Mouse (Mus musculus) hindbrain, embryonic 14.5 days (tissue): ENCODE measurements at regions not wholly inside any gene's neighbourhood (a gene's known extent, or its start where the extent isn't known, plus 50 kb on each side); places are given as distances from the start of the nearest gene placed in this dataset.

Source experiments
- ATAC-seq: fragments of 200-750 bp; cut with Nextera tagmentation; 2 replicates; pipeline ENCODE4 v1.8.0; 2017; ENCODE audit warnings: moderate number of reproducible peaks, mild to moderate bottlenecking, moderate TSS enrichment, moderate library complexity; ENCODE audit not compliant: low FRiP score
- DNase-seq: peaks from one replicate; pipeline ENCODE4 v3.0.0-alpha.2; 2015; ENCODE audit warnings: low spot score
- H3K27ac ChIP-seq: fragments of 300-500 bp; sonication (generic); 2 replicates; pipeline ENCODE4 v1.5.1; 2014; ENCODE audit warnings: mild to moderate bottlenecking, moderate library complexity
- H3K27me3 ChIP-seq: fragments of 300-500 bp; sonication (generic); 2 replicates; pipeline ENCODE4 v1.6.1; 2014; ENCODE audit warnings: mild to moderate bottlenecking, low read length, mixed read lengths; ENCODE audit not compliant: control insufficient read depth, insufficient read depth
- H3K36me3 ChIP-seq: fragments of 300-500 bp; sonication (generic); replicated peaks from 2 replicates; pipeline ENCODE4 v1.6.1; 2014; ENCODE audit not compliant: control insufficient read depth, insufficient read depth
- H3K4me1 ChIP-seq: fragments of 300-500 bp; sonication (generic); replicated peaks from 2 replicates; pipeline ENCODE4 v1.6.1; 2014; ENCODE audit warnings: antibody characterized with exemption, low read length, mixed read lengths; ENCODE audit not compliant: control insufficient read depth, insufficient read depth
- H3K4me2 ChIP-seq: fragments of 300-500 bp; sonication (generic); replicated peaks from 2 replicates; pipeline ENCODE4 v1.6.1; 2014; ENCODE audit warnings: mild to moderate bottlenecking, moderate library complexity
- H3K4me3 ChIP-seq: fragments of 300-500 bp; sonication (generic); replicated peaks from 2 replicates; pipeline ENCODE4 v1.5.1; 2014; ENCODE audit warnings: mild to moderate bottlenecking, low read length
- H3K9ac ChIP-seq: fragments of 300-500 bp; sonication (generic); 2 replicates; pipeline ENCODE4 v1.6.1; 2014
- H3K9me3 ChIP-seq: fragments of 300-500 bp; sonication (generic); 2 replicates; pipeline ENCODE4 v1.6.1; 2016; ENCODE audit warnings: low read length; ENCODE audit not compliant: control insufficient read depth
- WGBS: fragments of 180-500 bp; shearing (Covaris S2); extraction: QIAGEN DNeasy Blood & Tissue Kit; methylation state at CpG from one replicate; pipeline ENCODE4 v1.1.7; 2014; 5-methylcytosine and 5-hydroxymethylcytosine counted together

DNA sequence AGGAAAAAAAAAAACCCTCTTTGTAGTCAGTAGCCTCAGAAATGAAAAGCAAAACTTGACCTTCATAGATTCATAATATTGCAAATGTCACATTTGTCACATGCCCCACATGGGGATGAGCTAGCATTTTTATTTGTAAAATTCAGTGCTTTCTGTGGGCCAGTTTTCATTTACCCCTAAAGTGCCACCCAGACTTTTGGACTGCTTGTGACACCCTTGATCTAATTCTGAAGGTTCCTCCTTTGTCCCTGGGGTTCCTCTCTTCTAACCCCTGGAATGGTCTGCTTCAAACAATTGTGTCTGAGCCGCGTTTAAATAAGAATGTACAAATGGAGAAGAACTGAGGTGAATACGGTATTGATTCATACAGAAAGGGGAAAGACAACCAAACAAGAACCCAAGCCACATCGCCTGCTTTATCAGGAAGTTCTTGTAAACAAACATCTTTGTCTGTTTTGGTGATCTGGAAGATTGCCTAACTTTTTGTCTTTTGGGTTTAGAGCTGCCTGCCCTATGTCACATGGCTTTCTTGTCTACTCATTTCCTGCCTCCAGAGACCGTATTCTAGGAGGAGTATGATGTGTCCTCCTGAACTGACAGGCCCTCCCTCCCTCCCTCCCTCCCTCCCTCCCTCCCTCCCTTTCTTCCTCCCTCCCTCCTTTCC is 203.1 kb upstream of the Gm9833 start:
- WGBS: 55% methylated on average over 5 of the region's 5 CpGs
- no peaks in the 10 kb centered on the region for H3K27me3 ChIP-seq
- ATAC-seq (no peak), DNase-seq (no peak)
- no peak overlapping the region for H3K4me3 ChIP-seq
- no peaks in the 10 kb centered on the region for H3K9me3 ChIP-seq
- no peak overlapping the region for H3K27ac ChIP-seq
- H3K4me2 ChIP-seq: no peak overlapping the region
- no peak overlapping the region for H3K9ac ChIP-seq
- H3K4me1 ChIP-seq: peaks cover 13% of the 10 kb centered on the region
- no peaks in the 10 kb centered on the region for H3K36me3 ChIP-seq

DNA sequence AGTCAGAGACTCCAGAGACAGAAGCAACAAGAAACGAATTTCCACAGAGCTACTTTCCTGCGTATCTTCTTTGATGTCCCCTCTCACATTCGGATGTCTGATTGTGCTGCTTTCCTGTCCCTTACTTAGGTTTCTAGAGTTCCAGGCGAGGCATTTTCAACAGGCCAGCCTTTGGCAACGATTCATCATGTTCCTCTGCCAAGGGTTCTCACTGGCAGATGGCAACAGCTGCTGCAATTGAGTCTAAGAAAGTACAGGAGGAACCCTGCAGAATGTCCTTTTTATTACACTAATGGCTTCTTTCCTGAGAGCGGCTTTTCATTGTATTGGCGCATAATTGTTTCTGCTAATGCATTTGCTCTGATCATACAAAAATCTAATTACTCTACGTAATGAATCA is 202.3 kb upstream of the Gm9833 start:
- peaks cover 13% of the 10 kb centered on the region for H3K4me1 ChIP-seq
- ATAC-seq: peak; percentile 56; the same call in 1 of the 2 replicates

GRCm38 (mm10) chr3:9886077-9886476 is 201.8 kb upstream of the Gm9833 start:
- DNase-seq: no peak
- H3K27me3 ChIP-seq: no peaks in the 10 kb centered on the region
- no peaks in the 10 kb centered on the region for H3K9me3 ChIP-seq
- no peak overlapping the region for H3K9ac ChIP-seq
- H3K4me3 ChIP-seq: no peak overlapping the region
- H3K4me1 ChIP-seq: peaks cover 13% of the 10 kb centered on the region
- no peaks in the 10 kb centered on the region for H3K36me3 ChIP-seq
- no peak for ATAC-seq
- no peak overlapping the region for H3K27ac ChIP-seq
- no peak overlapping the region for H3K4me2 ChIP-seq
- 65% methylated on average over 4 of the region's 4 CpGs for WGBS

More for the DNA sequence above, 202.3 kb upstream of the Gm9833 start:
- 33% methylated on average over 8 of the region's 8 CpGs for WGBS
- H3K27ac ChIP-seq: peak overlapping the region; percentile 60
- H3K9me3 ChIP-seq: no peaks in the 10 kb centered on the region
- DNase-seq: peak; percentile 71
- peak overlapping the region; percentile 7; the same call in 1 of the 2 replicates for H3K4me2 ChIP-seq
- H3K27me3 ChIP-seq: no peaks in the 10 kb centered on the region
- no peak overlapping the region for H3K9ac ChIP-seq
- no peaks in the 10 kb centered on the region for H3K36me3 ChIP-seq
- no peak overlapping the region for H3K4me3 ChIP-seq

DNA sequence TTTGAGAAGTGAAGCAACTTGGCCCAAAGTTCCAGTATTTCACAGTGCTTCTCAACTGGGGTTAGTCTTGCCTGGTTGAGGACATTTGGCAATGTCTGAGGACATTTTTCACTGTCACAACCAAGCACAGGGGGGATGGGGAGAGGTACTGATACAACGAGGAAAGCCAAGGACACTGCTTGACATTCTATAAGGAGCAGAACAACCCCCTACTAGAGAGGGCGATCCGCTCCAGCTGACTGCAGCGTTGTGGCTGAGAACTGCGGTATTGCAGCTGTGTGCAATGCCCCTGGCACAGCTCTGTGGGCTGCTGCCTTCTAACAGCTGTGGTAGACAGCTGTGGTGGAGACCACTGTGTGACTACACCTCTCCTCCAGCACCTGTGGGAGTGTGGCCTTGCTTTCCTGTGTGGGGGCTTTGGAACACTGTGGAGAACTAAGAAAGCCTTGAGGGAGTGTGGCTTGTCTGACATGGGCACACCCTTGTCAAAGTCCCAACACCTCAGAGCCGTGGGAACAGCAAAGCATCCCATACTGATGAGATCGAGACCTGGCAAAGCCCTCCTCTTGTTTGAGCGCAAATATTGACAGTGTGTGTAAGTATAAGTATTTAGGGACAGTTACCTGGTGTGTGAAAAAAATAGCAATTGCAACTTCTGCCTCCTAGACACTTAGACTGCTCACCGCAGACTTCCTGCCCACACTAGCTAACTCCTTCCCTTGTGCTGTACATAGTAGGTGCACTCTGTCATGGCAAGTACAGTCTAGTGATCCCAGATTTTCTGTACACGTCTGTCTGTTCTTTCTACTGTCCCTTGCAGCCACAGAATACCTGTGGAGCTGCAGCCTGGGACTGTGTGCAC is 200.9 kb upstream of the Gm9833 start:
- Histone ChIP-seq H3K36me3 (no peaks in the 10 kb centered on the region), H3K4me1 (peaks cover 13% of the 10 kb centered on the region), H3K27ac (no peak overlapping the region), H3K27me3 (no peaks in the 10 kb centered on the region), H3K9me3 (no peaks in the 10 kb centered on the region), H3K9ac (no peak overlapping the region), H3K4me3 (no peak overlapping the region), H3K4me2 (no peak overlapping the region)
- DNase-seq: no peak
- WGBS: 65% methylated on average over 10 of the region's 10 CpGs
- peak; percentile 44; the same call in 1 of the 2 replicates for ATAC-seq

DNA sequence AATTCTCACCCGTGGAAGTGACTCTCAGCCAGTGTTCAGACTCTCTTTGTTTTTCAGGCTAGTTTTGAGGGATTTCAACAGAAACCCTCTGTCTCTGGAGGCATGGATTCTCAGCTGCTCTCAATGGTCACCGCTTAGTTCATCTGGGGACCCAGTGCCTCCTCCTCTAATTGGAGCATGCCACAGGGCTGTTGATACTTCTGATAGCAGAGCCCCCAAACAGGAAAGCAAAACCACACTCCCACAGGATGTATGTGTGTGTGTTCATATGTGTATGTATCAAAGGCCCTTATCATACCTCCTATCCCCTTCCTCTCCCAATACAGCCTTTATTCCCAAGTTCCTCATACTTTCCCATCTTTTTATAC is 200.3 kb upstream of the Gm9833 start:
- ATAC-seq: no peak
- no peak overlapping the region for H3K27ac ChIP-seq
- 82% methylated on average over 2 of the region's 2 CpGs for WGBS

DNA sequence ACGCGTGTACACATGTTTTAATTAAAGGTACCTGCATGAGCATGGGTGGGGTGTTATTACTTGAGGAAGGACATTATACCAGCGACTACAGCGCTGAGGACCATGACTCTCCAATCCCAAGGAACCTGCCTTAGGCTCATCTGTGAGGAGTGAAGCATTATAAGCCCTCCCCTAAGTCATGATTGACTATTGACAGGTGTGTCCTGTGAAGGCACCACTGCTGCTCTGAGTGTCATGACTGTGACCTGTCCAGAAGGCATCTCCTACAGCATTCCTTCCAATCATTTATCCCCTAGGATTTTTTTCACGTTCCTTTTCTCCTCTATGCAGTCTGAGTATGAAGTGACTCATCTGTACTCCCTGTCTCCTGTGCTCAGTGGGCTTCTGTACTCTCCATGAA is 199.9 kb upstream of the Gm9833 start:
- ATAC-seq (no peak), DNase-seq (no peak)
- Histone ChIP-seq H3K9me3 (no peaks in the 10 kb centered on the region), H3K4me2 (no peak overlapping the region), H3K27me3 (no peaks in the 10 kb centered on the region), H3K36me3 (no peaks in the 10 kb centered on the region), H3K9ac (no peak overlapping the region), H3K4me1 (peaks cover 13% of the 10 kb centered on the region), H3K27ac (no peak overlapping the region), H3K4me3 (no peak overlapping the region)
- WGBS: 91% methylated on average over 5 of the region's 5 CpGs

More for the DNA sequence above, 200.3 kb upstream of the Gm9833 start:
- Histone ChIP-seq H3K27me3 (no peaks in the 10 kb centered on the region), H3K4me3 (no peak overlapping the region), H3K4me2 (no peak overlapping the region), H3K9me3 (no peaks in the 10 kb centered on the region), H3K36me3 (no peaks in the 10 kb centered on the region), H3K4me1 (peaks cover 13% of the 10 kb centered on the region), H3K9ac (no peak overlapping the region)
- no peak for DNase-seq

DNA sequence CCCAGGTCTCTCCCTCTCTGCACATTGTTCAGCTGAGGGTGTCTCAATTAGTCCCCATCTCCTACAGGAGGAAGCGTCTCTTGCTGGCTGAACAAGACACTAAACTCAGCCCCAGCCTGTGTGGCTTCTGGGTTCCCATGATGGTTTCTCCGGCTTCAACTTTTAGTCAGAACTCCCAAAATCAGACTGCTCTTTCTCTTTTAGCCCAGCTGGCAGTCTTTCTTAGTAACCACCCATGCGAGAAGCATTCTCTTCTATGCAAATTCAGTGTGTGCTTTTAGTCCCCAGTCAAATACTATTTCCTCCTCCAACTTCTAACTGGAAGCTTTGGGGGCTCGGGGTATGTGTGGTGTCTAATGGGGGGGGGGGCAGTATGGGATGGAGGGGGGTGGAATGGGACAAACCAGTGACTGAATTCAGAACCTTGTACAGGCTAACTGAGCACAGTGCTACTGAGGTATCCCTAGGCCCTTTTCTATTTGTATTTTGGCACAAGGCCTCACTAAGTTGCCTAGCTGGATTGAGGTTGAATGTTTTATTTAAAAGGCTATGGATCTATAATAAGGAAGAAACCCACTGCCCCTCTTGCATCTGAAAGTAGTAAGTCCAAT is 194.9 kb upstream of the Gm9833 start:
- DNase-seq: peak; percentile 23
- 0 out of 2 replicates have a peak overlapping the region, but pooled peaks have one; percentile 16 for H3K27ac ChIP-seq
- WGBS: 25% methylated on average over 4 of the region's 4 CpGs

GRCm38 (mm10) chr3:9895396-9896135 is 192.3 kb upstream of the Gm9833 start:
- 91% methylated on average over 11 of the region's 11 CpGs for WGBS
- no peaks in the 10 kb centered on the region for H3K9me3 ChIP-seq
- H3K27me3 ChIP-seq: no peaks in the 10 kb centered on the region
- ATAC-seq: no peak
- no peaks in the 10 kb centered on the region for H3K36me3 ChIP-seq
- H3K4me3 ChIP-seq: no peak overlapping the region
- H3K9ac ChIP-seq: no peak overlapping the region
- no peak for DNase-seq
- H3K4me2 ChIP-seq: no peak overlapping the region
- H3K27ac ChIP-seq: no peak overlapping the region
- H3K4me1 ChIP-seq: no peaks in the 10 kb centered on the region

More for the DNA sequence above, 194.9 kb upstream of the Gm9833 start:
- Histone ChIP-seq H3K4me2 (no peak overlapping the region), H3K36me3 (no peaks in the 10 kb centered on the region), H3K4me1 (no peaks in the 10 kb centered on the region), H3K27me3 (no peaks in the 10 kb centered on the region), H3K9ac (no peak overlapping the region), H3K9me3 (no peaks in the 10 kb centered on the region), H3K4me3 (no peak overlapping the region)
- no peak; the same call in 1 of the 2 replicates for ATAC-seq

- Histone ChIP-seq H3K27ac (no peak overlapping the region), H3K9ac (no peak overlapping the region), H3K4me1 (no peaks in the 10 kb centered on the region), H3K36me3 (no peaks in the 10 kb centered on the region), H3K27me3 (no peaks in the 10 kb centered on the region), H3K9me3 (no peaks in the 10 kb centered on the region), H3K4me3 (no peak overlapping the region), H3K4me2 (no peak overlapping the region)
- ATAC-seq: no peak
- DNase-seq: no peak
- 86% methylated on average over 5 of the region's 5 CpGs for WGBS
These were observed 191.6 kb upstream of the Gm9833 start for GRCm38 (mm10) chr3:9896303-9896702.
